Mouse (Mus musculus): ENCODE measurements at regions not wholly inside any gene's neighbourhood (a gene's known extent, or its start where the extent isn't known, plus 50 kb on each side); places are given as distances from the start of the nearest gene placed in this dataset.

DNA sequence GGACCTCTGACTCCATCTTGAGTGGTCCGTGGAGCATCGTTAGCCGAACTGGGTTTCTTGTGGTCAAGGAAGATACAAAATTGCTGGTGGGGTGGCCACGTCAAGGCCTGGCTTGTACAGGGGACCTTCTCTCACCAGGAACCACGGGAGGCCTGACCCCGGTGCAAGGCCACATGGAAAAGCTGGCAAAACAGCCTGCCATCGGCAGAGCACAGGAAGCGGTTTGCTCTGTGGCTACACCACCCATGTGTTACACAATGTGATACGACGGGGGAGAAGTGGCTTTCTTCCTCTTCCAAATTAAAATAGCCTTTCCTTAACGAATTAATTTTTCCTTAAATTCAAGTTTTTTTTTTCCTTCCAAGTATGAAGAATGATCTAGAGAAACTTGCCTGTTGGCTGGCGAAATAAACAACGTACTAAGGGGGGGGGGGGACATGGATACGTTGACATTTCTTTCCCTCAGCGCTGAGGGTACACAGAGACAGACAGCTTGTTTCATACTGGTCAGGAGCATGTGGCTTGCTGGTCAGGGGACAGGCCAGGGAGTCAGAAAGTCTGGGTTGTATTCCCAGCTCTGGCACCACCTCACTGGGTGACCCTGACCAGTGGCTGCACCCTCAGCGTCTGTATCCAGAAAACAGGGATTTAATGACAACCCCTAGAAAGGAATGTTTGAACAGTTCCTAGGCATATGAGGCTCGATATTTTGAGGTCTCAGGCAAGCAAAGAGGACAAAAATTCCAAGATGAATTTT lies 64.0 kb upstream of the Slc25a13 start:
- TF ChIP-seq CTCF (IDR thresholded peaks at IDR 0.05; ENCODE audit: low read depth, low read length) (no peak), POLR2A (IDR thresholded peaks at IDR 0.05; ENCODE audit: insufficient read depth, low read length) (no peak), EP300 (IDR thresholded peaks at IDR 0.05; ENCODE audit: insufficient read depth, low read depth, low read length) (no peak)
